Mouse (Mus musculus) neural tube, embryonic 12.5 days (tissue): Measurements from ENCODE around the gene Pik3ca. TPM values are rescaled to one million over a fixed set of nuclear protein-coding genes. Genes with fewer than 3 reads are reported as not detected.

Experiments used
- ATAC-seq: fragments of 200-750 bp; cut with Nextera tagmentation; 2 replicates; pipeline ENCODE4 v1.8.0; 2017; ENCODE audit warnings: low read depth, mild to moderate bottlenecking, moderate TSS enrichment, moderate library complexity; ENCODE audit not compliant: low FRiP score
- H3K27ac ChIP-seq: fragments of 300-500 bp; sonication (generic); 2 replicates; pipeline ENCODE4 v1.5.1; 2016
- H3K27me3 ChIP-seq: fragments of 300-500 bp; sonication (generic); replicated peaks from 2 replicates; pipeline ENCODE4 v1.6.1; 2016; ENCODE audit warnings: mild to moderate bottlenecking
- H3K36me3 ChIP-seq: fragments of 300-500 bp; sonication (generic); 2 replicates; pipeline ENCODE4 v1.6.1; 2016; ENCODE audit warnings: mild to moderate bottlenecking
- H3K4me1 ChIP-seq: fragments of 300-500 bp; sonication (generic); 2 replicates; pipeline ENCODE4 v1.6.1; 2016
- H3K4me2 ChIP-seq: fragments of 300-500 bp; sonication (generic); replicated peaks from 2 replicates; pipeline ENCODE4 v1.6.1; 2016; ENCODE audit warnings: mild to moderate bottlenecking
- H3K4me3 ChIP-seq: fragments of 300-500 bp; sonication (generic); 2 replicates; pipeline ENCODE4 v1.5.1; 2016
- H3K9ac ChIP-seq: fragments of 300-500 bp; sonication (generic); 2 replicates; pipeline ENCODE4 v1.6.1; 2016; ENCODE audit warnings: mild to moderate bottlenecking
- H3K9me3 ChIP-seq: fragments of 300-500 bp; sonication (generic); 2 replicates; pipeline ENCODE4 v1.6.1; 2016; ENCODE audit warnings: mild to moderate bottlenecking
- WGBS: fragments of 180-500 bp; shearing (Covaris S2); methylation state at CpG from one replicate; pipeline ENCODE4 v1.1.7; 2016; 5-methylcytosine and 5-hydroxymethylcytosine counted together
- polyA plus RNA-seq: library from polyadenylated mRNA; unstranded; fragments of >200 nt; fragmentation: Nextera tagmentation; extraction: Ambion mirVana; gene quantifications from 2 replicates; pipeline ENCODE4 v1.2.1, GENCODE M21; 2016

Gene Pik3ca
- polyA plus RNA-seq, 1 experiment from 2014 or later, result 15.7 TPM

DNA sequence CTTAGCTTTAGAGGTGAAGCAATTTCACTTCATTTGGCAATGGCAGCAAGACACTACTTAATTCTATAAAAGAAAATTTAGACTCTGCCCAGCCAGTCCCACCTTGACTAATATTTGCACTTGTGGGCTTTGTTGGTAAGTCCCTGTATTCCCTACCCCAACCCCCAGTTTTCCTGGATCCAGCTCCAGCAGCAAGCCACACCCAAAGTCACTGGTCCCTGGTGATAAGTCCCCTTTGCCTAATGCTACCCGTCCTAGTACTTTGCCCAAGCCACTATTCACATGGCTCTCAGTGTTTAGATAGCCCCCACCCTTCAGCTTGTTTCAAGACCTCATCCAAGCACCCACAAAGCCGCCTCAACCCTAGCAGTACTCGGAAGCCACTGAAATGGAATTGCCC lies 15.9 kb upstream of the Pik3ca start:
- no peak for ATAC-seq
- Histone ChIP-seq H3K9ac (no peak overlapping the region), H3K9me3 (no peaks in the 10 kb centered on the region), H3K4me3 (no peak overlapping the region), H3K27ac (no peak overlapping the region), H3K4me2 (no peak overlapping the region), H3K36me3 (no peaks in the 10 kb centered on the region), H3K27me3 (no peaks in the 10 kb centered on the region), H3K4me1 (no peaks in the 10 kb centered on the region)
- WGBS, result 75% methylated on average over 3 of the region's 3 CpGs

- no peak overlapping the region for H3K27ac ChIP-seq
- H3K4me2 ChIP-seq, result no peak overlapping the region
- no peak overlapping the region for H3K9ac ChIP-seq
- WGBS, result 91% methylated on average over 4 of the region's 4 CpGs
- ATAC-seq, result no peak
- H3K36me3 ChIP-seq, result no peaks in the 10 kb centered on the region
- no peaks in the 10 kb centered on the region for H3K27me3 ChIP-seq
- no peaks in the 10 kb centered on the region for H3K9me3 ChIP-seq
- H3K4me1 ChIP-seq, result no peaks in the 10 kb centered on the region
- no peak overlapping the region for H3K4me3 ChIP-seq
Observed at GRCm38 (mm10) chr3:32392841-32393240, 4.6 kb upstream of the Pik3ca start.

DNA sequence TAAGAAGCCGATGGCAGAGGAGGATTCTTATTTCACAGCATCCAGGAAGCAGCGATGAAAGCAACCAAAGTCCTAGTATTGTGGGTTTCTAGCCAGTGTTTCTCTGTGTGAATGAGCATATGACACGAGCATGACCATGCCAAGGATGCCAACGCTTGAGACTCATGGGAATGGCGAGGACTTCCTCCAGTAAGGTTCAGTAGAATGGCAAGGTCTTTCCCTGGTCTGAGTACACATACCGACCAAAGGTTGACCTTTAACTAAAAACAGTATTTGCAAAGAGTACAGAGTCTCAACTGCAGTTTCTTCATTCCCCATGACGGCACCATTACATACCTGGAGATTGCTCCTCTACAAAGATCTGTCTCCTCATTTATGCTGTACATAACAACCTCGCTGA lies 3.5 kb upstream of the Pik3ca start:
- H3K4me2 ChIP-seq, result no peak overlapping the region
- no peak for ATAC-seq
- no peak overlapping the region for H3K27ac ChIP-seq
- no peaks in the 10 kb centered on the region for H3K9me3 ChIP-seq
- 88% methylated on average over 8 of the region's 8 CpGs for WGBS
- H3K27me3 ChIP-seq, result no peaks in the 10 kb centered on the region
- H3K4me1 ChIP-seq, result peaks cover 5% of the 10 kb centered on the region
- H3K4me3 ChIP-seq, result no peak overlapping the region
- H3K9ac ChIP-seq, result no peak overlapping the region
- no peaks in the 10 kb centered on the region for H3K36me3 ChIP-seq

DNA sequence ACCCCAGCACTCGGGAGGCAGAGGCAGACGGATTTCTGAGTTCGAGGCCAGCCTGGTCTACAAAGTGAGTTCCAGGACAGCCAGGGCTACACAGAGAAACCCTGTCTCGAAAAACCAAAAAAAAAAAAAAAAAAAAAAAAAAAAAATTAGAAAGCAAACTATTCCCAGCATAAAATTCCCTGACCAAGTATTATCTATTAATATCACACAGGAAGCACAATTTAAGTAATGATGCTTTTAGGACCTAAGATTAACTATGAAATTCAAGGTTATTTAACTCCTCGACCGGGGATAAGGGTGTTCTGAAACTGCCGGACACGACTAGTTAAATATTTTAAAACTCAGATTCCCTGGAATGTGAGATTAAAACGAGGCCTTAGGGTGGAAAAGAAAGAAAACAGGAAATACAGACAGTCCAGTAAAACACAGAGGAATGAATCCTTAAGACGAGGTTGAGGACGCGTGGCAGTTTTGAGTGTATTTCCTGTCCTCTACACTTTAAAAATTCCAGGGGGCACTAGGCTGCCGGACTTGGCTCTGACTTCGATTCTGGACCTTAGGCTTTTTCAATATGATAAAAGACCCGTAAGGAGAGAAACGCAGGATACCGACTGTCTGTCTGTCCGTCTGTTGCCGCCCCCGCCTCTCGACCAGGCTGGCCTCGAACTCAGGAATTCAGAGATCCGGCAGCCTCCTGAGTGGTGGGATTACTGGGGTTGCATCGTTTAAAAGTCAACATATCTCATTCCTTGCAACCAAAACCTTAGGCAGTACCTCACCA lies 1.5 kb upstream of the Pik3ca start:
- H3K4me2 ChIP-seq, result peak overlapping the region; percentile 68
- H3K4me1 ChIP-seq, result peaks cover 15% of the 10 kb centered on the region
- H3K9me3 ChIP-seq, result no peaks in the 10 kb centered on the region
- ATAC-seq, result peak; percentile 6; the same call in 1 of the 2 replicates
- peak overlapping the region; percentile 62; the same call in 1 of the 2 replicates for H3K27ac ChIP-seq
- peak overlapping the region; percentile 95 for H3K4me3 ChIP-seq
- H3K9ac ChIP-seq, result peak overlapping the region; percentile 55
- no peaks in the 10 kb centered on the region for H3K27me3 ChIP-seq
- no peaks in the 10 kb centered on the region for H3K36me3 ChIP-seq
- WGBS, result 32% methylated on average over 24 of the region's 24 CpGs

- Histone ChIP-seq H3K27ac (peak overlapping the region; percentile 97), H3K4me3 (peak overlapping the region; percentile 95), H3K4me2 (peak overlapping the region; percentile 68), H3K4me1 (peaks cover 18% of the 10 kb centered on the region), H3K27me3 (no peaks in the 10 kb centered on the region), H3K9me3 (no peaks in the 10 kb centered on the region), H3K9ac (peak overlapping the region; percentile 98), H3K36me3 (no peaks in the 10 kb centered on the region)
- under 1% methylated on average over 45 of the region's 77 CpGs for WGBS
- peak; percentile 98 for ATAC-seq
Observed at GRCm38 (mm10) chr3:32396794-32397460, 544 bp upstream of the Pik3ca start.

- Histone ChIP-seq H3K4me2 (peak overlapping the region; percentile 68), H3K27ac (no peak overlapping the region), H3K27me3 (no peaks in the 10 kb centered on the region), H3K9me3 (no peaks in the 10 kb centered on the region), H3K36me3 (no peaks in the 10 kb centered on the region), H3K4me3 (peak overlapping the region; percentile 95), H3K4me1 (peaks cover 18% of the 10 kb centered on the region), H3K9ac (peak overlapping the region; percentile 98)
- no peak for ATAC-seq
- WGBS, result 3% methylated on average over 7 of the region's 7 CpGs
Observed at GRCm38 (mm10) chr3:32398175-32398538, 686 bp downstream of the Pik3ca start.

DNA sequence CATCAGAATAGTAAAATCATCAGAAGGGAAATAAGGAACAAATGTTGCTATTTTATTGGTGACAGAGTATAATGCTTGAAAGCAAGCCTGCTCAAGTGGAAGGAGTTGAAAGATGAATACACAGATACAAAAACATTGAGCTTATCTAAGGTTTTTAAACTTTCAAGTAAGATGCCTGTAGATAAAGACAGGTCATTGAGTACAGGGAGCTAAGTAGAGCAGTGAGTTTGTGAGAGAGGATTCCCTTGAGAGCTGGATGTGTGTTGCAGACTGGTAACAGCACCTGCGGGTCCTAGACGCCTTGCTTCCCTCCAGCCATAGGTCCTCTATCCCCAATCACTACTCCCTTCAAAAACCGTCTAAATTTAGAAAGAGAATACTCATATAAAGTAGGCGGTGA lies 1.2 kb downstream of the Pik3ca start:
- Histone ChIP-seq H3K9ac (no peak overlapping the region), H3K36me3 (no peaks in the 10 kb centered on the region), H3K4me1 (peaks cover 18% of the 10 kb centered on the region), H3K27me3 (no peaks in the 10 kb centered on the region), H3K9me3 (no peaks in the 10 kb centered on the region), H3K27ac (no peak overlapping the region), H3K4me3 (no peak overlapping the region), H3K4me2 (peak overlapping the region; percentile 68)
- WGBS, result 44% methylated on average over 4 of the region's 4 CpGs
- ATAC-seq, result no peak

GRCm38 (mm10) chr3:32399381-32399780 lies 1.9 kb downstream of the Pik3ca start:
- H3K36me3 ChIP-seq, result no peaks in the 10 kb centered on the region
- H3K27ac ChIP-seq, result no peak overlapping the region
- no peak for ATAC-seq
- no peak overlapping the region for H3K4me3 ChIP-seq
- 29% methylated on average over 4 of the region's 4 CpGs for WGBS
- H3K4me1 ChIP-seq, result peaks cover 18% of the 10 kb centered on the region
- no peak overlapping the region for H3K9ac ChIP-seq
- H3K27me3 ChIP-seq, result no peaks in the 10 kb centered on the region
- no peaks in the 10 kb centered on the region for H3K9me3 ChIP-seq
- H3K4me2 ChIP-seq, result peak overlapping the region; percentile 18

DNA sequence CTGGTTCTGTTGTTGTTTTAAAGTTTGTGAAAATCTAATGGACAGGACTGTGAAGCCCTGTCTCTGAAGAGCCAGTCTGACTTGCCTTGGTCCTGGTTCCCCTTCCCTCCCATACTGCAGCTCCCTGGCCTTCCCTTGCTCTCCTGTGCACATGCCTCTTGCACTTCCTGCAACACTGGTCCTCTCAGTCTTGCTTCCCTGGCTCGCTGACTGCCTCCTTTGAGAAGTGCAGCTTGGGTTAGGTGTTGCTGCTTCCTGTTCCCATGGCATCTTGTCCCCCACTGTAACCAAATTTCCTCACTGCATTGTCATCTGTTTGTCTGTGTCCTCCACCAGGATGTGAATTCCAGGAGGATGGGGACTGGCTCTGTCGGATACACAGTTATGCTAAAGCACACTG lies 2.5 kb downstream of the Pik3ca start:
- ATAC-seq, result no peak
- Histone ChIP-seq H3K4me2 (peak overlapping the region; percentile 24; the same call in 1 of the 2 replicates), H3K4me3 (no peak overlapping the region), H3K9ac (no peak overlapping the region), H3K9me3 (no peaks in the 10 kb centered on the region), H3K27me3 (no peaks in the 10 kb centered on the region), H3K36me3 (no peaks in the 10 kb centered on the region), H3K27ac (no peak overlapping the region), H3K4me1 (peaks cover 18% of the 10 kb centered on the region)
- WGBS, result 58% methylated on average over 2 of the region's 2 CpGs

GRCm38 (mm10) chr3:32401591-32401990 lies 4.1 kb downstream of the Pik3ca start:
- WGBS, result 85% methylated on average over 3 of the region's 3 CpGs
- no peak for ATAC-seq
- H3K27ac ChIP-seq, result no peak overlapping the region
- peaks cover 18% of the 10 kb centered on the region for H3K4me1 ChIP-seq
- no peak overlapping the region for H3K4me3 ChIP-seq
- H3K4me2 ChIP-seq, result no peak overlapping the region
- no peak overlapping the region for H3K9ac ChIP-seq
- no peaks in the 10 kb centered on the region for H3K27me3 ChIP-seq
- no peaks in the 10 kb centered on the region for H3K9me3 ChIP-seq
- H3K36me3 ChIP-seq, result no peaks in the 10 kb centered on the region

GRCm38 (mm10) chr3:32402990-32403885 lies 5.8 kb downstream of the Pik3ca start:
- H3K4me1 ChIP-seq, result peaks cover 18% of the 10 kb centered on the region
- no peak overlapping the region for H3K9ac ChIP-seq
- no peaks in the 10 kb centered on the region for H3K27me3 ChIP-seq
- H3K4me3 ChIP-seq, result no peak overlapping the region
- H3K4me2 ChIP-seq, result no peak overlapping the region
- no peaks in the 10 kb centered on the region for H3K36me3 ChIP-seq
- WGBS, result 86% methylated on average over 7 of the region's 7 CpGs
- H3K9me3 ChIP-seq, result no peaks in the 10 kb centered on the region
- H3K27ac ChIP-seq, result no peak overlapping the region
- no peak for ATAC-seq

DNA sequence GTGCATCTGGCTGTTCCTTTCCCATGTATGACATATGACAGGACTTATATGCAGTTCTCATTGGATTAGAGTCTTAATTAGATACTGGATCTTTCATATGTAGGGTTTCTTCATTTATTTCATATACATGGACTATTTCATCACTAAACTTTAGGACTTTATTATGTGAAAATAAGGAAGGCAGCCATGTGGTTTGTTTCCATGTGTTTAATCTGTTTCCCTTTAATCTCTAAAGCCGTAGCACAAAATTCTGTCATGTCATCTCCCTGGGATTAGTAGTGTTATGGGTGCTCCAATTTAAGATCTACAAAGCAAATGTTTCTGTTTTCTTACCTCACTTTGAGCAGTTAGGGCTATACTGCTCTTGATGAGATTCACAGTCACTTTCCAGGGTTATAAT lies 8.2 kb downstream of the Pik3ca start:
- Histone ChIP-seq H3K4me3 (no peak overlapping the region), H3K9me3 (no peaks in the 10 kb centered on the region), H3K4me2 (no peak overlapping the region), H3K9ac (no peak overlapping the region), H3K36me3 (no peaks in the 10 kb centered on the region), H3K27ac (no peak overlapping the region), H3K4me1 (peaks cover 2% of the 10 kb centered on the region; the same call in 1 of the 2 replicates), H3K27me3 (no peaks in the 10 kb centered on the region)
- ATAC-seq, result no peak
- 96% methylated on average over 1 of the region's 1 CpGs for WGBS
